Mouse (Mus musculus) C2C12 (cell line): ENCODE data around the gene Zscan22. TPM values are rescaled to one million over a fixed set of nuclear protein-coding genes. Genes with fewer than 3 reads are reported as not detected.
"Not testable (repeated sequence)": the region's sequence is repeated elsewhere in the genome, so short reads cannot be mapped to it uniquely, and the experiment has no call there.

ENCODE experiments used
- H3K27me3 ChIP-seq: one replicate; pipeline ENCODE4 v1.6.1; 2011; ENCODE audit not compliant: control insufficient read depth, insufficient read depth, insufficient read length
- H3K36me3 ChIP-seq: one replicate; pipeline ENCODE4 v1.6.1; 2011; ENCODE audit not compliant: control insufficient read depth, insufficient read depth
- H3K4me3 ChIP-seq: one replicate; pipeline ENCODE4 v1.5.1; 2011; ENCODE audit warnings: mild to moderate bottlenecking, control low read depth; ENCODE audit not compliant: poor library complexity, insufficient read depth, severe bottlenecking
- H3K79me2 ChIP-seq: one replicate; pipeline ENCODE4 v1.6.1; 2011; ENCODE audit not compliant: control insufficient read depth, insufficient read depth
- H3K79me3 ChIP-seq: one replicate; pipeline ENCODE4 v1.6.1; 2011; ENCODE audit warnings: low read depth, control low read depth
- H3ac ChIP-seq: one replicate; pipeline ENCODE3; 2011; ENCODE audit warnings: low read depth; ENCODE audit not compliant: control insufficient read depth, insufficient read length
- CEBPB ChIP-seq: IDR thresholded peaks from one replicate; pipeline ENCODE4 v1.6.1; 2011; ENCODE audit warnings: low read depth, mild to moderate bottlenecking, control low read depth, moderate library complexity
- CTCF ChIP-seq: IDR thresholded peaks from one replicate; pipeline ENCODE4 v1.5.1; 2011; ENCODE audit not compliant: control insufficient read depth, insufficient read depth, insufficient read length
- FOSL1 ChIP-seq: IDR thresholded peaks from one replicate; pipeline ENCODE4 v1.8.0; 2011; ENCODE audit warnings: mild to moderate bottlenecking, low read length; ENCODE audit not compliant: poor library complexity, insufficient read depth, severe bottlenecking
- MAX ChIP-seq: IDR thresholded peaks from one replicate; pipeline ENCODE4 v1.6.1; 2011; ENCODE audit warnings: mild to moderate bottlenecking, control low read depth
- MYOD1 ChIP-seq: IDR thresholded peaks from one replicate; pipeline ENCODE4 v1.6.1; 2011; ENCODE audit warnings: low read depth; ENCODE audit not compliant: control insufficient read depth, insufficient read length
- MYOG ChIP-seq: IDR thresholded peaks from one replicate; pipeline ENCODE4 v1.6.1; 2011; ENCODE audit not compliant: control insufficient read depth, insufficient read length; ENCODE audit errors: extremely low read depth
- USF1 ChIP-seq: IDR thresholded peaks from one replicate; pipeline ENCODE4 v1.6.1; 2011; ENCODE audit warnings: low read depth, mild to moderate bottlenecking, control low read depth, moderate library complexity
- long read RNA-seq, 2 experiments: library from polyadenylated mRNA; unstranded; transcript quantifications; one replicate each; pipeline ENCODE4 v2.0.0; 2019 to 2020
- polyA plus RNA-seq: library from polyadenylated mRNA; unstranded; fragments of >200 nt; fragmentation: generic; extraction: Trizol; gene quantifications from one replicate; pipeline ENCODE4 v1.2.1, GENCODE M21; 2012; ENCODE audit warnings: missing spikeins

The Zscan22 gene
- polyA plus RNA-seq: 5.1 TPM
- long read RNA-seq, experiment 1, partial matches to known transcripts: 0 of 7 reads
- long read RNA-seq, experiment 1, other reads (novel, unspliced or antisense): 1 of 7 reads
- long read RNA-seq, experiment 2, transcript Zscan22-203 (2 exons, 2,087 nt): minor isoform, 9 of 25 reads
- long read RNA-seq, experiment 2, transcript Zscan22-202 (2 exons, 2,995 nt): major isoform, 12 of 25 reads
- long read RNA-seq, experiment 2, partial matches to known transcripts: 0 of 25 reads
- long read RNA-seq, experiment 2, other reads (novel, unspliced or antisense): 4 of 25 reads

DNA sequence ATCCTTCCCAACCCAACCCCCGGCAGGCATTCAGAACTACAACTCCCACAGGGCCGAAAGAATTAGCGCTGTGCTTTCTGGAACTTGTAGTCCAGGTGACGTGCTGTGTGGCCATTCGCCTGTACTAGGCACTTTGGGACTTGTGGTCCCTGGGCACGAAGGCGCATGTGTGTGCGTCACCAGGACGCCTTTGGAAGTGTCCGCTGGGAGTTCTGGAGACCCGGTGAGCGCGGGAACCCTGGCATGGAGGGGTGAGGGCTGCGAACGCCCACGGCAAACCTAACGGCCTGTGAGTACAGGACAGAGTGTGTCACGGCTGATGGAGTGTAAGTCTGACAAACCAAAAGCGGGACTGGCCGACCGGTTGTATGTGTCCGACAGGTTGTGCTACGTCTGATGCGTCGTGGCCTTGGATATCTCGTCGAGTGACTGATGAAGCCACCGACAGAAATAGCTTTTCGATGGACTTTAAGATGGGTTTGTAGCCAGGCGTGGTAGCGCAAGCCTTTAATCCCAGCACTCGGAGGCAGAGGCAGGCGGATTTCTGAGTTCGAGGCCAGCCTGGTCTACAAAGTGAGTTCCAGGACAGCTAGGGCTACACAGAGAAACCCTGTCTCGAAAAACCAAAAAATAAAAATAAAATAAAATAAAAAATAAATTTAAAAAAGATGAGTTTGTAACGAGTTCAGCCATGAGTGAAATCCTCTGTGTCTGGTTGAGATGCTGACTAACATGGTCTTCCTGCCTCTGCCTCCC is at the start of gene Zscan22:
Zscan22 (plus strand) TSS at position 161 of the 756 bp plus-strand sequence.
- H3K4me3 ChIP-seq: peak within 1 kb of the TSS; percentile 44
- TF ChIP-seq FOSL1: no peak
- peak; percentile 77 for TF ChIP-seq MAX
- no peak for TF ChIP-seq MYOG
- peak; percentile 15 for TF ChIP-seq USF1
- peak within 1 kb of the TSS; percentile 78 for H3ac ChIP-seq
- H3K79me2 ChIP-seq: peaks cover 10% of the 10 kb centered on the region
- H3K27me3 ChIP-seq: no peaks in the 10 kb centered on the region
- H3K36me3 ChIP-seq: no peaks in the 10 kb centered on the region
- H3K79me3 ChIP-seq: peaks cover 2% of the 10 kb centered on the region

DNA sequence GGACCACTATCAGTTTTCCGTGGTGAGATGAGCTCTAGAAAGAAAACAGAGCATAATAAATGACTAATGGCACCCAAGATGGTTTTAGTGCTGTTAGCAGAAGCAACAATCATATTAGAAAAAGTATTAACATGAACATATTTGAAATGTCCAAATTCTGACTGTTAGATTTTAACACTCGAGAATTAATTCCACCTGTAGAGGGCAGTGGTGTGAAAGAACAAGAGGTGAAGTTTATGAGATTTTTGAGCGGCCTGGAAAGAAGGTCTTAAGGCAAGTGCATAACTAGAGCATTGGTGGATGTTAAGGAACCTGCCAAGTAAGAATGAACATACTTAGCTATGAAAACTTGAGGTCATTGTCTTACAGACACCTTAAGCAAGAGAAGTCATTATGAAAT is 23.3 kb upstream of the Zscan22 start:
- H3ac ChIP-seq: no peak overlapping the region
- H3K36me3 ChIP-seq: no peaks in the 10 kb centered on the region
- TF ChIP-seq CEBPB (no peak), USF1 (no peak), MAX (no peak), FOSL1 (no peak), MYOD1 (no peak), MYOG (no peak), CTCF (no peak)
- no peaks in the 10 kb centered on the region for H3K79me2 ChIP-seq
- no peak overlapping the region for H3K4me3 ChIP-seq
- no peaks in the 10 kb centered on the region for H3K79me3 ChIP-seq
- H3K27me3 ChIP-seq: no peaks in the 10 kb centered on the region

DNA sequence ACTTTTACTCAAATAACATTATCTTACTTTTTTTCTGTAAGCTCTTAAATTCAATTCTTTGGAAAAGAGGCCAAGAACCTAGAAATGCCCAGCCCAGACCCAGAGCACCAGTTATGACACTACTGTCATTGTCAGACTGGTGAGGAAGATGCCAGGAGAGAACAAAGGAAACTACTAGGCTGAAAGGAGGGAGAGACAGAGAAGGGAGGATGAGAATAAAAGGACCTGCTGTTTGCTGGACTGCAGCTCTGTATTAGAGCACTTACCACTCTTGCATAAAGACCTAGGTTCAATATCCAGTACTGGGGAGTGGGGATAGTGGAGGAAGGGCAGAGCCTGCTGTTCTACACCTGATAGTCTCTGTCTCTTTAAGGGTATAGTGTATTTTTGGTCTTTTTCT is 17.6 kb upstream of the Zscan22 start:
- Histone ChIP-seq H3K79me2 (no peaks in the 10 kb centered on the region), H3ac (no peak overlapping the region), H3K27me3 (no peaks in the 10 kb centered on the region), H3K4me3 (no peak overlapping the region), H3K36me3 (no peaks in the 10 kb centered on the region), H3K79me3 (no peaks in the 10 kb centered on the region)
- TF ChIP-seq FOSL1: no peak
- TF ChIP-seq MYOG: no peak
- TF ChIP-seq CTCF: no peak
- no peak for TF ChIP-seq MYOD1
- no peak for TF ChIP-seq MAX
- no peak for TF ChIP-seq CEBPB
- no peak for TF ChIP-seq USF1

DNA sequence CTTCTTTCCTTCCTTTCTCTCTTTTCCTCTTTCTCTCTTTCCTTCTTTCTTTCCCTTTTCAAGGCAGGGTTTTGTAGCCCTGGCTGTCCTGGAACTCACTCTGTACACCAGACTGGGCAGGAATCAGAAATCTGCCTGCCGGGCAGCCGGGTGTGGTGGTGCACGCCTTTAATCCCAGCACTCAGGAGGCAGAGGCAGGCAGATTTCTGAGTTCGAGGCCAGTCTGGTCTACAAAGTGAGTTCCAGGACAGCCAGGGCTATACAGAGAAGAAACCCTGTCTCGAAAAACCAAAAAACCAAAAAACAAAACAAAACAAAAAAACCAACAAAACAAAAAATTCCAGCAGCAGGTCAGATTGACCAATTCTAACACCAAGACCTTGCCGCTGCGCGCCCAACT is 17.1 kb upstream of the Zscan22 start:
- H3K27me3 ChIP-seq, H3K4me3 ChIP-seq, H3ac ChIP-seq, H3K79me3 ChIP-seq, H3K79me2 ChIP-seq, H3K36me3 ChIP-seq: not testable (repeated sequence)

DNA sequence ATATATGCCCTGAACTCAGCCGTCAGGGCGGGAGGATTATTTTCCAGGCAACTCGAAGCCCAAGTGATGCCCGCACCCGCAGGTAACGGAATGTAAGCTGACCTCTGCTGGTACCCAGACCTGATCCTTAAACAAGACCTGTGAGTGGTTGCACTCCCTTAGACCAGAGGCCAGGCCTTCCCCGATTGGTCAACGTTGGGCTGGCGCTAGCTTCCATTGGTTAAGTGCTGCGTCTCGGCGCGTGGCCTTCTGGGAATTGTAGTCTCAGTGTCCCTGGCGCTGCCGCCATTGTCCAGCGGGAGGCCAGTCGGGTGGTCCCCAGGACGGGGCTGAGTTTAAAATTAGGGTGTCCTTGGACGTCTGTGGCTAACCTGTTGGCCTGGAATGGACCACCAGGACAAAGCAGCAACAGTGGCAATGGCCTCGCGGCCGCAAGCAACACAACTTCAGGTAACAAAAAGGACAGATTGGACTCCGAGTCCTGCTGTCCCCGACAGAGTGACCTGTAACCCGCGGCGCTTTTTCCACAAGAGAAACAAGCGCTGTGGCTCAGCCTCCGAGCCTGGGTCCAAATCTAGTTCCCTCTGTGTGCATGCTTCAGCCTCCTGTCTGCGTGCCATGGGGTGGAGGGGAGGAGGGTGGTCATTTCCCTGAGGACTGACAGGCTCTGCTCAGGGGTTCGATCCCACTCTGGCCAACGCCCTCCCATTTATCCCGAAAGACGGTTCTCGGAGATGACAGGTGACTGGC is 16.5 kb upstream of the Zscan22 start, which contains the start of gene Zfp128:
Zfp128 (plus strand) TSS at position 267 of the 750 bp plus-strand sequence.
- Histone ChIP-seq H3K4me3 (peak within 1 kb of the TSS; percentile 46), H3ac (peak within 1 kb of the TSS; percentile 74), H3K79me3 (no peaks in the 10 kb centered on the region), H3K36me3 (no peaks in the 10 kb centered on the region), H3K27me3 (no peaks in the 10 kb centered on the region), H3K79me2 (no peaks in the 10 kb centered on the region)
- TF ChIP-seq MAX (peak; percentile 21), MYOD1 (no peak)

DNA sequence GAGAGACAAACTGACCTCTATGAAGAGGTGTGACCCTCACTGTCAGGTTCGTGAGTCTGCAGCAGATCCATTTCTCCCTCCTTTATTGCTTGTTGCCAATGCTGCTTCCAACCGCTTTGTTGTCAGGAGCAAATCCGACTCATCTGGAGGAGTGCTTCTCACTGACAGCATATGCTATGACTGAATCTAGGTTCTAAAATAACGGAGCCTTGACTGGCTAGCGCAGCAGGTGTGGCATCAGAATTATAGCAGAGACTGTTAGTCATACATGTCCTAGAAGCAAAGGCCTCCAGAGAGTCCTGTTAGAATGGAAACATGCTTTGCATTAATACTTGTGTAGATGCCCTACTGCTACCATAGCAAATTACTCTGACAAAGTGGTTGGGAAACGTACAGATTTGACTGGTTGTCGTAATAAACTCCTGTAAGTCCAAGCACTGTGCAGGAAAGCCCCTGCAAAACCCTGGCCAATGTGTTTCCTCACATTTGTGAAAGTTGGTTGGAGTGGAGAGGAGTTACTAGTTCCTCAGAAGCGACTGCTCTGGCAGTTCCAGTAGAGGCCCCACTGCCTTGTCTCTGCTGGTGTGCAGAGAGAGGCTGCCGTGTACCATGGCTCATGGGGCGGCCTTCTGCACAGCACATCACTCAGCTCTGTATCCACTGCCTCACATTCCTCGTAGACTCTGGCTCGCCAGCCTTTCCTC is 10.9 kb upstream of the Zscan22 start:
- Histone ChIP-seq H3K79me3 (no peaks in the 10 kb centered on the region), H3K27me3 (no peaks in the 10 kb centered on the region), H3K36me3 (no peaks in the 10 kb centered on the region), H3K79me2 (no peaks in the 10 kb centered on the region), H3K4me3 (no peak overlapping the region), H3ac (no peak overlapping the region)
- TF ChIP-seq USF1 (no peak), MYOD1 (no peak), MAX (no peak), FOSL1 (no peak), CEBPB (no peak), CTCF (no peak)
